Mouse (Mus musculus): ENCODE measurements at regions not wholly inside any gene's neighbourhood (a gene's known extent, or its start where the extent isn't known, plus 50 kb on each side); places are given as distances from the start of the nearest gene placed in this dataset.

DNA sequence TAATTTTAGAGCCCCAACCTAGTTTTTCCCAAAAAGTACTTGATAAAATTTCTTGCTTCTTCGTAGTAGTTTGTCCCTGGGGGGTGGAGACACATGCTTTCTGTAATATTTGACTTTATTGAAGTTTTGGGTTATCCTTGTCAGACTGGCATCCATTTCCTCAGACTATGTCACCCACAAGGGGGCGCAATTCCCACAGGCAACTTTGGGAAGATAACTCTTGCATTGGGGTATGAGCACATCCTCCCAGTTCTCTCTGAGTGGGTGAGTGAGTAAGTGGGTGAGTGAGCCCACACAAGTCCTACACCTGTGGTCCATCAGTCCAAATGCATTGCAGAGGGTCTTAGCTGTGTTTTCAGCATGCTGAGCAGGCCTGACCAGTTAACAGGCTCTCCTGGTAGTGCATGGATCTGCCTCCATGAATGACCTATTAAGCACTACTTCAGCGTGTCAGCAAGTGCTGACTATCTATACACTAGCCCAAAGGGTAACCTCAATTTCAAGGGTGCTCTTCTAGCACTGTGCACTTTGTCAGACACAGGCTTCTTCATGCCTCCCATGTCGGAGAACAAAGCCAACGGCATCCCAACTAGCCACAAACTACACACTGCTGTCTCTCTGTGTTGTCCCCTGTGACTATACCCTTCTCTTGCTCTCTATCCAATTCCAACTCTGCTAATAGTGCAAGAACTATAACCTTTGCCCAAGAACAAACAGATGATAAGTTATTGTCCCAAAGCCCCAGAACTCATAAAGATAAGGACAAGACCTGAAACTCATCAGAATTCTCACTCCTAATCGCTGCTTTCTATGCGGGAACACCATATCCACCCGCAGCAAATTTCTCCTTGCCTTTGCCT is 275.6 kb upstream of the Tsc22d2 start:
- intact Hi-C loops (cut with DNase I) = no loop called here
- DNase-seq = peak; percentile 39 to 61

GRCm38 (mm10) chr3:58146108-58146507 is 268.4 kb upstream of the Tsc22d2 start:
- DNase-seq = no peak
- intact Hi-C loops (cut with DNase I) = no loop called here

DNA sequence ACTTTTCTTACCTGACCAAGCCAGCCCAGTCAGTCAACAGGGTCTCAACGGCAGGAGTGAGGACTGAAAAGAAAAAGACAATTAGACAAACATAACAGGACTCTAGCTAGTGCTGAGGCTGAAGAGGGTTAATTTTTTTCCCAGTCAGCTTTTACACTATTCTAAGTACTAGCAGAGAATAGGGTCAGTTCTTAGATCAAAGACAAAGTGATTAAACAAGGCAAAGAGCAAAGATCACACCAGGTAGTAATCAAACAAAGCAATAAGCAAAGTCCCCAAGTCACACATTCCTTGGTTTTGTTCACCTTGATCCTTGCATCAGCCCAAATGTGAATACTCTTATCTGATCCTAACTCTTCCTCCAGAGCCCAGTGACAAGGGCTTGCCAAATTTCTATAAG is 267.8 kb upstream of the Tsc22d2 start:
- intact Hi-C loops (cut with DNase I) = no loop called here

DNA sequence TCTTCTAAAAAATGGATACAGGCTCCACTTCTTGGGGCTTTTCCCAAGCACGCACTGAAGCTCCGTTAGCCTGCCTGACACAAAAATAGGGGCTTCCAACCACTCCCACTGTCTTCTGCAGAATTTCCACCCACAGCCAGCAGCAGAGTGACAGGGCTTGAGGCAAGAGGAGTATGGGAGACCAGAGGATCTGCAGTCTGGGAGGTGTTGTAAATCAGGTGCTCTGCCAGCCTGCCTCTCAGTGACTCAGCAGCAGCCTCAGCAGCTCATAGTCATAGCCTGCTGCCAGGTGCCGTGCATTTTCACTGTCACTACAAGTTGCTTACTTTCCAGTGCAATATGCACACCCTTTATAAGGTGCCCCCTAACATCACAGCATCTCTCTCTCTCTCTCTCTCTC is 261.4 kb upstream of the Tsc22d2 start:
- intact Hi-C loops (cut with DNase I) = no loop called here
- DNase-seq = no peak

More for the DNA sequence above, 267.8 kb upstream of the Tsc22d2 start:
- DNase-seq = no peak

- intact Hi-C loops (cut with DNase I) = no loop called here
- no peak for DNase-seq
Measured at GRCm38 (mm10) chr3:58153874-58154756, 260.4 kb upstream of the Tsc22d2 start.

GRCm38 (mm10) chr3:58159384-58159783 is 255.1 kb upstream of the Tsc22d2 start:
- no peak for DNase-seq
- intact Hi-C loops (cut with DNase I) = no loop called here

- intact Hi-C loops (cut with DNase I) = loop anchor here (2.0 to 10.0 kb wide), 2 partner anchors 255 to 623 kb away; no protein-coding TSS in a partner anchor
- DNase-seq = peak; percentile 34 to 50
Measured at GRCm38 (mm10) chr3:58162238-58162637, 252.3 kb upstream of the Tsc22d2 start.

DNA sequence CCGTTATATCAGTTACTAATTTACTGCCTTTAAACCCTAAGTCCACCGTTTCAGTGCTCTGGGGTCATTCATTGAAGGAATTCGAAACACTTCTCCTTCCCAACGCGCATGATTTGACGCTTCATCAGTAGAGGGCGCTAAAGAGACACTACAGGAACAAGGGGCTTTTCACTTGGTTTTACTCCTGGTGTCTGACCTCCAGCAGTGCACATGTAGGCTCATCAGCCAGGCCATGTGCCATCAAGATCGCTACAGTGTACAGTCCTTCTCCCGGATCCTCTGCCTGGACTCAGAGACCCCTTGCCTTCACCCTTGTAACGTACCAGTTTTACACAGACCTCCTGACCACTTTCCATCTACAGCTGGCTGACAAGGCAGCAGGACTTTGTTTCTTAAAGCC is 250.7 kb upstream of the Tsc22d2 start:
- DNase-seq = peak; percentile 72 to 76
- intact Hi-C loops (cut with DNase I) = loop anchor here (1.0 to 10.0 kb wide), 4 partner anchors 253 to 621 kb away; no protein-coding TSS in a partner anchor

GRCm38 (mm10) chr3:58166628-58167027 is 247.9 kb upstream of the Tsc22d2 start:
- peak in 1 of 2 experiments; percentile 22 for DNase-seq
- intact Hi-C loops (cut with DNase I) = loop anchor here (10.0 kb wide), 1 partner anchor 618 kb away; no protein-coding TSS in a partner anchor

- intact Hi-C loops (cut with DNase I) = loop anchor here (10.0 kb wide), 1 partner anchor 618 kb away; no protein-coding TSS in a partner anchor
- no peak for DNase-seq
Measured at GRCm38 (mm10) chr3:58167121-58167520, 247.4 kb upstream of the Tsc22d2 start.

GRCm38 (mm10) chr3:58167761-58168290 is 246.7 kb upstream of the Tsc22d2 start:
- intact Hi-C loops (cut with DNase I) = loop anchor here (10.0 kb wide), 1 partner anchor 617 kb away; no protein-coding TSS in a partner anchor

GRCm38 (mm10) chr3:58168522-58169185 is 245.9 kb upstream of the Tsc22d2 start:
- peak; percentile 25 to 37 for DNase-seq
- intact Hi-C loops (cut with DNase I) = loop anchor here (10.0 kb wide), 1 partner anchor 616 kb away; no protein-coding TSS in a partner anchor

More at GRCm38 (mm10) chr3:58167761-58168290, 246.7 kb upstream of the Tsc22d2 start:
- no peak for DNase-seq

- intact Hi-C loops (cut with DNase I) = loop anchor here (10.0 kb wide), 1 partner anchor 615 kb away; no protein-coding TSS in a partner anchor
- DNase-seq = no peak
Measured at GRCm38 (mm10) chr3:58169786-58170185, 244.7 kb upstream of the Tsc22d2 start.

- intact Hi-C loops (cut with DNase I) = no loop called here
- DNase-seq = no peak
Measured at GRCm38 (mm10) chr3:58172096-58172495, 242.4 kb upstream of the Tsc22d2 start.

DNA sequence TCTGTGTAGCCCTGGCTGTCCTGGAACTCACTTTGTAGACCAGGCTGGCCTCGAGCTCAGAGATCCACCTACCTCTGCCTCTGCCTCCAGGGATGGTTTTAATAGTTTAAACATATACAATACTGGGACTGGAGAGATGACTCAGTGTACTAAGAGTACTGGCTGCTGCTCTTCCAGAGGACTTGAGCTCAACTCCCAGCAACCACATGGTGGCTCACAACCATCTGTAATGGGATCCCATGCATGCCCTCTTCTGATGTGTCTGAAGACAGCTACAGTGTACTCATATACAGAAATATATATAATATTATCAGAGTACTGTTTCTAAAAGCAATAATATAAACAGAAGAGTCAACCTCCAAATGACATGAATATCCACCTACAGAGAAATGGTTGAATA is 240.7 kb upstream of the Tsc22d2 start:
- no peak for DNase-seq
- intact Hi-C loops (cut with DNase I) = no loop called here

- intact Hi-C loops (cut with DNase I) = no loop called here
- DNase-seq = no peak
Measured at GRCm38 (mm10) chr3:58181715-58182114, 232.8 kb upstream of the Tsc22d2 start.

DNA sequence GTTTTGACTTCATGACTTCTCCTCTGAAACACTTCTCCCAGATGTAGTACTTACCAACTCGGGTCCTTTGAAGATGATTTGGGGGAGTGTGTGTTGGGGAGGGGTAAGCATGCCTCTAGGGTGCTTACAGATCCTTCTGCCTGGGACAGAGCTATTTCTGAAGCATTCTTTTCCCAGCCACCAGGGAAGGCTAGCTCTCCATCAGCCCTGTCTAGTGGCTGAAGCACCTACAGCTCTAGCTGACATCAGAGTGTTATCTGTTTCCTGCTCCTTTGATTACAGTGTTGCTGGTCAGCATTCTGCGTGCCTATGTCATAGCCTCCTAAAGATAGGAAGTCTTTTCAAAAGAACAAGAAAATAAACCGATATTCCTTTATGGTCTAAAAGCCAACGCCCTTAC is 232.2 kb upstream of the Tsc22d2 start:
- intact Hi-C loops (cut with DNase I) = no loop called here
- no peak for DNase-seq

- intact Hi-C loops (cut with DNase I) = no loop called here
Measured at GRCm38 (mm10) chr3:58183279-58183678, 231.2 kb upstream of the Tsc22d2 start.

DNA sequence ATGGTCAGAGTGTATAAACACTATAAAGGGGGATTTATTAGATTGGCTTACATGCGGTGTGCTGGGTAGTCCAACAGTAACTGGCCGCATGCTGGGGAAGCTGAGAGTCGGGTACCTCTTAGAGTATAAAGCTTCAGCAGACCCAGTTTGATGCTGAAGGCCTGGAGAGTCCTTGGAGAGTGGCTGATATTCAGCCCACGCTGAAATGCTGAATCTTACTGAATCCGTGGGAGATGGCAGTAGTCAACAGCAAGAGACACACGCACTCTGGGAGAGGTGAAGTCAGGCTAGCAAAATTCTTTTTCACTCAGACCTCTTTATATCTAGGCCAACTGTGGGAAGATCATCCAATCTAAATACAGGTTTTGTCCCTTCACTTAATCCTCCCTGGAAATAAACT is 214.1 kb upstream of the Tsc22d2 start:
- intact Hi-C loops (cut with DNase I) = no loop called here
- no peak for DNase-seq

More at GRCm38 (mm10) chr3:58183279-58183678, 231.2 kb upstream of the Tsc22d2 start:
- DNase-seq = no peak

DNA sequence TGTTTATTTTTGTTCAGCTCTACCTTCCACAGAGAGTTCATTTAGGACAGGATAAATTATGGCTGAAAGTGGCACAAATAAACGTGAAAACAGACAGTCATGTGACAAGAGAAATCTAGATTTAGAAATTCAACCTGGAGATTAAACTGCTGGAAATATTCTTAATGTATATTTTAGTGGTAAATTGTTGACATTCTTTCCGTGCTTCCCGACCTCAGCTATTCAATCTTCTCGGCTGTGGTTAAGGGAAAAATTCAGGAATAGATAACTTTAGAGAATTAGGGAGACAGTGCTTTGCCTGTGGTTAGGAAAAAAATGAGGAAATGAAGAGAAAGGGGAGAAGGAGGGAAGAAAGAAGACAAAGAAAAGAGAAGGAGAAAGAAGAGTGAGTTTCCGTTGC is 211.7 kb upstream of the Tsc22d2 start:
- no peak for DNase-seq
- intact Hi-C loops (cut with DNase I) = no loop called here

Measured in heart, postnatal 36 days (tissue).